Mouse (Mus musculus) forebrain, embryonic 13.5 days (tissue): ENCODE results near the gene Usp37. TPM values are rescaled to one million over a fixed set of nuclear protein-coding genes. Genes with fewer than 3 reads are reported as not detected.

Experiments
- ATAC-seq: fragments of 200-750 bp; cut with Nextera tagmentation; 2 replicates; pipeline ENCODE4 v1.8.0; 2017
- H3K27ac ChIP-seq: fragments of 300-500 bp; sonication (generic); 2 replicates; pipeline ENCODE4 v1.5.1; 2015; ENCODE audit warnings: inconsistent platforms, mild to moderate bottlenecking, moderate library complexity
- H3K27me3 ChIP-seq: fragments of 300-500 bp; sonication (generic); 2 replicates; pipeline ENCODE4 v1.6.1; 2015; ENCODE audit warnings: mild to moderate bottlenecking, inconsistent platforms
- H3K36me3 ChIP-seq: fragments of 300-500 bp; sonication (generic); 2 replicates; pipeline ENCODE4 v1.6.1; 2015; ENCODE audit warnings: mild to moderate bottlenecking, inconsistent platforms; ENCODE audit not compliant: poor library complexity, severe bottlenecking
- H3K4me1 ChIP-seq: fragments of 300-500 bp; sonication (generic); 2 replicates; pipeline ENCODE4 v1.6.1; 2015; ENCODE audit warnings: inconsistent platforms
- H3K4me2 ChIP-seq: fragments of 300-500 bp; sonication (generic); 2 replicates; pipeline ENCODE4 v1.6.1; 2015; ENCODE audit warnings: inconsistent platforms, mild to moderate bottlenecking, moderate library complexity
- H3K4me3 ChIP-seq: fragments of 300-500 bp; sonication (generic); 2 replicates; pipeline ENCODE4 v1.5.1; 2015; ENCODE audit warnings: mild to moderate bottlenecking, inconsistent platforms
- H3K9ac ChIP-seq: fragments of 300-500 bp; sonication (generic); 2 replicates; pipeline ENCODE4 v1.6.1; 2015; ENCODE audit warnings: mild to moderate bottlenecking, inconsistent platforms
- H3K9me3 ChIP-seq: fragments of 300-500 bp; sonication (generic); replicated peaks from 2 replicates; pipeline ENCODE4 v1.6.1; 2016; ENCODE audit warnings: inconsistent platforms
- WGBS: fragments of 180-500 bp; shearing (Covaris S2); methylation state at CpG from one replicate; pipeline ENCODE4 v1.1.7; 2015; 5-methylcytosine and 5-hydroxymethylcytosine counted together
- polyA plus RNA-seq: library from polyadenylated mRNA; unstranded; fragments of >200 nt; fragmentation: Nextera tagmentation; extraction: Ambion mirVana; gene quantifications from 2 replicates; pipeline ENCODE4 v1.2.1, GENCODE M21; 2015

Usp37 gene
- polyA plus RNA-seq, 1 experiment from 2014 or later: 35.8 TPM

DNA sequence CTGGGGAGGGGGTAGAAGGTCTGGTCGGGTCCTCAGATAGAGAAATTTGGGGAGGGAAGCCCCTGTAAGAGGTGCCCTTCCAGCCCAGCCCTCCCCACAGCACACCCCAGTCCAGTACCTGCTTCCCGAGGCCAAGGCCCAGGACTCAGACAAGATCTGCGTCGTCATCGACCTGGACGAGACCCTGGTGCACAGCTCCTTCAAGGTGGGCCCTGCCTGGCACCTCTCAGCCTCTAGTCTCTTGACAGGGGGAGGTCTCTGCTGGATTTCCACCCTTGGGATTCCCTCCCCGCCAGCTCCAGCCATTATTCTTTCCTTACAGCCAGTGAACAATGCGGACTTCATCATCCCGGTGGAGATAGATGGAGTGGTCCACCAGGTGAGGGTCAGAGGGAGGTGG, 150.4 kb downstream of the Usp37 start:
- Histone ChIP-seq H3K4me2 (peak overlapping the region; percentile 95; the same call in 1 of the 2 replicates), H3K36me3 (peaks cover 18% of the 10 kb centered on the region), H3K4me1 (peaks cover 31% of the 10 kb centered on the region), H3K9me3 (no peaks in the 10 kb centered on the region), H3K27me3 (peaks cover 15% of the 10 kb centered on the region; the same call in 1 of the 2 replicates), H3K27ac (no peak overlapping the region), H3K9ac (no peak overlapping the region), H3K4me3 (no peak overlapping the region)
- no peak for ATAC-seq
- WGBS: 85% methylated on average over 9 of the region's 9 CpGs

DNA sequence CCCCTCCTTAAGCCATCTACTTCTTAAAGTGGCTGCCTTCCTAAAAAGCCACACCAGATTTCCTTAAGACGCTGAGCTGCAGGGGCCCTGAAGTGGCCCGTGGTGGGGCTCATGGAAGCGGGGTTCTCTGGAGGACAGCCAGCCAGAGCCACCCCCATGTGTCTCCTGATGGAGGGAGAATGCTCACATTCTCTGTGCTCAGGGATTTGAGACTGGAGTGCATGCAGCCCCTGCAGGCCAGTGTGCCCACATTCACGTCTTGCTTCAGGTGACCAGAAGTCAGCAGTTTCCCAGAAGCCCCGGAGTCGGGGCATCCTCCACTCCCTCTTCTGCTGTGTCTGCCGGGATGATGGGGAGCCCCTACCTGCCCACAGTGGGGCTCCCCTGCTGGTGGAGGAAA, 151.1 kb downstream of the Usp37 start:
- H3K27me3 ChIP-seq: peaks cover 15% of the 10 kb centered on the region; the same call in 1 of the 2 replicates
- H3K4me3 ChIP-seq: peak overlapping the region; percentile 96
- H3K4me2 ChIP-seq: peak overlapping the region; percentile 95
- ATAC-seq: no peak
- no peaks in the 10 kb centered on the region for H3K9me3 ChIP-seq
- H3K36me3 ChIP-seq: peaks cover 18% of the 10 kb centered on the region
- WGBS: 36% methylated on average over 7 of the region's 7 CpGs
- H3K9ac ChIP-seq: peak overlapping the region; percentile 86
- H3K4me1 ChIP-seq: peaks cover 31% of the 10 kb centered on the region
- H3K27ac ChIP-seq: no peak overlapping the region

DNA sequence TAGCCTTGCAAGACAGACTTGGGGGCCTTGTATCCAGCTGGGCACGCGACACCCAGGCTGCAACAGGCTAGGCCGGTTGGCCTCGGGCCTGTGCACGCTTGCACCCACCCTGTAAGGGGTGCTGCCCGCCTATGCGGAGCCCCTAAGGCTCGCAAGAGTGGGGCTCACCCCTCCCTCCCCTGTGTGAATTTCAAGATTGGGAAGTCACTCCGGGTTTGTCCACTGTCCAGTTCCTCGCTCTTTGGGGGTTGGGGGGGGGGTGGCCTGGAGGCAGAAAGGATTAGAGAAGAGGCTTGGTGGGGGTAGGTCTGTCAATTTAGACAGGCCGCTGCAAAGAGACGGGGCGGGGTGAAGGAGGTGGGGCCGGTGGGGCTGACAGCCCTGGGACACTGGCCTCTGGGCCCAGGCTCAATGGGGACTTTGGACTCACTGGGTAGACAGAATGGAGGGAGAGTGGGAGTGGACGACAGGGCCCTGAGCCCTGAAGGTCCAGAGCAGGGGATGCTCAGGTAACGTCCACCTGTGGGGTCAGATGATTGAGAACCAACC, 151.6 kb downstream of the Usp37 start:
- peaks cover 18% of the 10 kb centered on the region for H3K36me3 ChIP-seq

DNA sequence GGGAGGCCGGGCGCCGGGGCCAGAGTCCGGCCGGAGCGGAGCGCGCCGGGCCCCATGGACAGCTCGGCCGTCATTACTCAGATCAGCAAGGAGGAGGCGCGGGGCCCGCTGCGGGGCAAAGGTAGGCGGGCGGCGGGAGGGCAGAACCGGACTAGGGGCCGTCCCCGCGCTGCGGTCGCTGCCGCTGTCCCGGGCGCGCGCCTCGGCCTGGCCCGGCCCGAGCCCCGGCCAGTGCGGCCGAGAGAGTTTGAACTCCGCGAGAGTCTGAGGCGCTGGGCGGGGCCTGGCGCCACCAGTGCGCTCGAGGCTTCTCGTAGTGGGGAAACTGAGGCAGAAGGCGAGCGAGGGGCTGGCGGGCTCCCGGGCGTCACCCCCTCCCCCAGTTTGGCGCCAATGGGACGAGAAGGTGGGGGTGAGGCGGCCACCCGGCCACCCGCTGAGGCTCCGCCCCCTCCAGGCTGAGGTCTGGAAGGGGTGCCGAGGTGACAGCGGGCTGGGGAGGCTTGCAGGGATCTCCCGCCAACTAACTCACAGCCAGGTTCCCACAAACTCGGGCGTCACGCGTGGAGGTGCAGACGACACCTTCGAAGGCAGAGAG, 152.1 kb downstream of the Usp37 start:
- WGBS: under 1% methylated on average over 46 of the region's 63 CpGs
- Histone ChIP-seq H3K36me3 (peaks cover 18% of the 10 kb centered on the region), H3K4me2 (peak overlapping the region; percentile 95), H3K9me3 (no peaks in the 10 kb centered on the region), H3K4me3 (peak overlapping the region; percentile 96), H3K4me1 (peaks cover 36% of the 10 kb centered on the region), H3K27ac (peak overlapping the region; percentile 85), H3K9ac (peak overlapping the region; percentile 86), H3K27me3 (peaks cover 15% of the 10 kb centered on the region; the same call in 1 of the 2 replicates)
- ATAC-seq: peak; percentile 41

More for the DNA sequence above, 151.6 kb downstream of the Usp37 start:
- no peaks in the 10 kb centered on the region for H3K9me3 ChIP-seq
- H3K4me3 ChIP-seq: peak overlapping the region; percentile 96
- WGBS: 2% methylated on average over 16 of the region's 16 CpGs
- peak; percentile 28 for ATAC-seq
- H3K4me1 ChIP-seq: peaks cover 32% of the 10 kb centered on the region
- peak overlapping the region; percentile 85 for H3K27ac ChIP-seq
- peaks cover 15% of the 10 kb centered on the region; the same call in 1 of the 2 replicates for H3K27me3 ChIP-seq
- peak overlapping the region; percentile 95 for H3K4me2 ChIP-seq
- H3K9ac ChIP-seq: peak overlapping the region; percentile 86

DNA sequence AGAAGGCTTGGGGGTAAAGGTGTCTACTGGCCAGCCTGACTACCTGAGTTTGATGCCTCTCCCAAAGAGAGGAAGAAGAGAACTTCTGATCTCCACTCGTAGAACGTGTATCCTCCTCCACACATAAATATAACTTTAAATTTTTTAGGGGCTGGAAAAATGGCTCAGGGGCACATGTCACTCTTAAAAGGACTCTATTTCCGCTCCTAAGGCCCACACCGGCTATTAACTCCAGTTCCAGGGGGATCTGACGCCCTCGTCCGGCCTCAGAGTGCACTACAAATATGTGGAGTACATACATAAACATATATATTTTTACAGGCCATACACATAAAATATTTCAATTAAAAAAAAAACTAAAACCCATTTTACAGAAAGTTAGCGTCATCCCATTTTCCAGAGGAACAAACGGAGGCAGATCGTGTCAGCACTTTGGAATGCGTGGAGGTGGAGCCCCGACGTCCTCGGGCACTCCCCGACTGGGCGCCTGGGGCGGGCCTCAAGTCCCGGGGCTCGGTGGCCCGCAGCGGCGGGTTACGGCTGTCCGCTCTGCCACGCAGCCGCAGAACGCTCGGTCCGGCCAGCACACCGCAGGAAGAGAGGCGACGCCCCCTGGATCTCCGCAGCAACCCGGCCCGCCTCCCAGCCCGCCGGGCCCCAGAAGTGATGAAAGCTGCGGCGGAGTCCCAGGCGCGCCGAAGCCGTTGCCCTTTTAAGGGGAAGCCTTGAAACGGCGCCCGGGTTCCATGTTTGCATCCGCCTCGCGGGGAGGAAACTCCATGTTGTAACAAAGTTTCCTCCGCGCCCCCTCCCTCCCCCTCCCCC, 152.9 kb downstream of the Usp37 start, which contains the start of gene Ctdsp1:
Ctdsp1 (plus strand) TSS at position 586 of the 825 bp plus-strand sequence.
- ATAC-seq: peak; percentile 79
- Histone ChIP-seq H3K4me3 (peak within 1 kb of the TSS; percentile 96), H3K36me3 (peaks cover 18% of the 10 kb centered on the region), H3K27me3 (peaks cover 15% of the 10 kb centered on the region; the same call in 1 of the 2 replicates), H3K4me2 (peak within 1 kb of the TSS; percentile 95), H3K9ac (peak within 1 kb of the TSS; percentile 86), H3K27ac (peak within 1 kb of the TSS; percentile 85), H3K4me1 (peaks cover 36% of the 10 kb centered on the region), H3K9me3 (no peaks in the 10 kb centered on the region)
- WGBS: 3% methylated on average over 49 of the region's 51 CpGs

DNA sequence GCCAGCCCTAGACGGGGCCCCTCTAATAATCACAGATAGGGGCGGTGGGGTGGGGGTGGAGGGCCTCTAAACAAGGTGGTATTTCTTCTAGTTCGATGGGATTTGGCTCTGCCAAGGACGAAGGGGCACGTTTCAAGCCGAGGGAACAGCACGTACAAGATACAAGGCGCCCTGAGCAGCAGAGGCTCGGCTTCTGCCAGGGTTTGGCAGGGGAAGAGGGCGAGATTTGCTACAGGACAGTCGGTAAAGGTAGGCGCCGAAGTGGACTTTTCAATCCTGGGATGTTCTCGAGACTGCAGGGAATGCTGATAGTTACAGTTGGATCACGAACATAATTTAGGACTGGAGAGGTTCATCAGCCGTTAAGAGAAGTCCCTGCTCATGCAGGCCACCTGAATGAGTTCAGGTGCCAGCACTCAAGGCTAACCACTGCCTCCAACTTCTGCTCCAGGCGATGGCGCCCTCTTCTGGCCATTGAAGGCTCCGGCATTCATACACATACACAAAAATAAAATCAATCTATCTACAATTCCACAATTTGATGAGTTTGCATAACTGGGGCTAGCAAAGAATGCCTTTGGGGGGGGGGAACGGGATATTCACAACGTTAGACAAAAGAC, 153.7 kb downstream of the Usp37 start:
- H3K9ac ChIP-seq: peak overlapping the region; percentile 2; the same call in 1 of the 2 replicates
- H3K27ac ChIP-seq: no peak overlapping the region
- peaks cover 36% of the 10 kb centered on the region for H3K4me1 ChIP-seq
- no peaks in the 10 kb centered on the region for H3K9me3 ChIP-seq
- H3K4me3 ChIP-seq: peak overlapping the region; percentile 96
- no peak for ATAC-seq
- 5% methylated on average over 21 of the region's 21 CpGs for WGBS
- H3K27me3 ChIP-seq: peaks cover 15% of the 10 kb centered on the region; the same call in 1 of the 2 replicates
- peaks cover 17% of the 10 kb centered on the region for H3K36me3 ChIP-seq
- peak overlapping the region; percentile 95 for H3K4me2 ChIP-seq

DNA sequence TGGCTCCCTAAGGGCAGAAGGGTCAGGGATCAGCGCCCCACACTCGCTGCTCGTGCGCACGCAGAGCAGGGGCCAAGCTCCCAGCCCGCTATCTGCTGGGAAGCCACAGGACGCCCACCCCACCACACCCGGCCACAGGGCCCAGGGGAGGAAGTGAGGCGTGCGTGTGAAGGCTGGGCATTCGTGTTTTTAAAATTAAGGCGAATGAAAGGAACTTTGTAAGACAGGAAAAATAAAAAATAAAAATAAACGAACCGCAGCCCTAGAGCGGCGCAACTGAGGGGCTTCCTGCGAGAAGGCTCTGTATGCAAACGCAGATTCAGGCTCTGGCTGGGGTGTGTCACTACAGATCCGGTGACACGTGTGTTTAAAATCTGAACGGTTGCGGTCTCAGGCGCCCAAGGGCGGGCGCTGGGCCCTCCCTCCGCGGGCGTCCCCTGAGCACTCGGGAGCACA, 154.2 kb downstream of the Usp37 start:
- H3K27me3 ChIP-seq: peaks cover 15% of the 10 kb centered on the region; the same call in 1 of the 2 replicates
- H3K9ac ChIP-seq: peak overlapping the region; percentile 2; the same call in 1 of the 2 replicates
- H3K27ac ChIP-seq: no peak overlapping the region
- peaks cover 12% of the 10 kb centered on the region for H3K36me3 ChIP-seq
- ATAC-seq: no peak
- peaks cover 36% of the 10 kb centered on the region for H3K4me1 ChIP-seq
- peak overlapping the region; percentile 3; the same call in 1 of the 2 replicates for H3K4me3 ChIP-seq
- H3K9me3 ChIP-seq: no peaks in the 10 kb centered on the region
- H3K4me2 ChIP-seq: peak overlapping the region; percentile 95
- WGBS: 7% methylated on average over 29 of the region's 29 CpGs

DNA sequence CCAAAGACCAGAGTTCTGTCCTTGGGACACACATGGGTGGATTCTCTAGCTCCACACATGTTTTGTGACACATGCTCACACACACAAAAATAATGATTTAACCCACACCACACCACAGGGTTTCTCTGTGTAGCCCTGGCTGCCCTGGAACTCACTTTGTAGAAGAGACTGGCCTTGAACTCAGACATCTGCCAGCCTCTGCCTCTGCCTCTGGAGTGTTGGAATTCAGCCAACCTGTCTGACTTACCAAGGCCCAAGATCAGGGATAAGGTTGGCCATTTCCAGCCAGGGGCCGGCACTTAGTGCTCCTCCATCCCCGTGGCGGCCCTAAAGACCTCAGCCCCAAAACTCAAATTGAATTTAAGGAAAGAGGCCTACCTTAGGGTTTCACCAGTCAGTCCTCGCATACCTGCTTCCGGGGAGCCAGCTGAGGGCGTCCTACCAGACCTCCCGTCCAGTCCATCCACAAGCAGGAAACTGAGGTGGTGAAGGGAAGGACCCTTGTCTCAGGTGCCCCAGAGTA, 155.6 kb downstream of the Usp37 start:
- H3K9ac ChIP-seq: no peak overlapping the region
- H3K4me3 ChIP-seq: no peak overlapping the region
- no peaks in the 10 kb centered on the region for H3K9me3 ChIP-seq
- no peak overlapping the region for H3K27ac ChIP-seq
- ATAC-seq: no peak
- H3K36me3 ChIP-seq: no peaks in the 10 kb centered on the region
- peaks cover 36% of the 10 kb centered on the region for H3K4me1 ChIP-seq
- 71% methylated on average over 7 of the region's 7 CpGs for WGBS
- H3K4me2 ChIP-seq: no peak overlapping the region
- peaks cover 15% of the 10 kb centered on the region; the same call in 1 of the 2 replicates for H3K27me3 ChIP-seq

DNA sequence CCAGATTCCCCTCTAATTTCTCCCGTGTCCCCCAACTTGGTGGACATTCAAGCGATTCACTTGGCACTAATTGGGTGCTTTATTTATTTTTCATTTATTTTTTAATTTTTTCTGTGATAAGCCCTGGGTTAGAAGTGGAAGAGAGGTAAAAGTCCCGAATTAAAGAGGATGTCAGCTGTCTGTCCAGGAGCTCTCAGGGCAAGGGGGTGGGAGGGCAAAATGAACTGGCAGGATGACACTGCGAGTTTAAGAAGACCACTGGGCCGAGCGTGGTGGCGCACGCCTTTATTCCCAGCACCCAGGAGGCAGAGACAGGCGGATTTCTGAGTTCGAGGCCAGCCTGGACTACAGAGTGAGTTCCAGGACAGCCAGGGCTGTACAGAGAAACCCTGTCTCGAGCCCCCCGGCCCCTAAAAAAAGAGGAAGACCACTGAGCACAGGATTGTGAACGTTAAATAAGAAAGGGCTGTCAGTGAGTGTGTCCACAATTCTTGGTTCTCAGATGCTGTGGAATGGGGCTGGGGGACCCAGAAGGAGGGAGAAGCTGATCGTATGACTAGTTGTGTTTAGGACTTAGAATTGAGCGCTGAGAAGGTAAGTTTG, 156.6 kb downstream of the Usp37 start:
- Histone ChIP-seq H3K27me3 (peaks cover 15% of the 10 kb centered on the region; the same call in 1 of the 2 replicates), H3K9me3 (no peaks in the 10 kb centered on the region), H3K27ac (peak overlapping the region; percentile 93), H3K4me2 (peak overlapping the region; percentile 72), H3K9ac (no peak overlapping the region), H3K4me3 (peak overlapping the region; percentile 69), H3K4me1 (peaks cover 26% of the 10 kb centered on the region), H3K36me3 (no peaks in the 10 kb centered on the region)
- WGBS: 45% methylated on average over 15 of the region's 15 CpGs
- ATAC-seq: no peak

DNA sequence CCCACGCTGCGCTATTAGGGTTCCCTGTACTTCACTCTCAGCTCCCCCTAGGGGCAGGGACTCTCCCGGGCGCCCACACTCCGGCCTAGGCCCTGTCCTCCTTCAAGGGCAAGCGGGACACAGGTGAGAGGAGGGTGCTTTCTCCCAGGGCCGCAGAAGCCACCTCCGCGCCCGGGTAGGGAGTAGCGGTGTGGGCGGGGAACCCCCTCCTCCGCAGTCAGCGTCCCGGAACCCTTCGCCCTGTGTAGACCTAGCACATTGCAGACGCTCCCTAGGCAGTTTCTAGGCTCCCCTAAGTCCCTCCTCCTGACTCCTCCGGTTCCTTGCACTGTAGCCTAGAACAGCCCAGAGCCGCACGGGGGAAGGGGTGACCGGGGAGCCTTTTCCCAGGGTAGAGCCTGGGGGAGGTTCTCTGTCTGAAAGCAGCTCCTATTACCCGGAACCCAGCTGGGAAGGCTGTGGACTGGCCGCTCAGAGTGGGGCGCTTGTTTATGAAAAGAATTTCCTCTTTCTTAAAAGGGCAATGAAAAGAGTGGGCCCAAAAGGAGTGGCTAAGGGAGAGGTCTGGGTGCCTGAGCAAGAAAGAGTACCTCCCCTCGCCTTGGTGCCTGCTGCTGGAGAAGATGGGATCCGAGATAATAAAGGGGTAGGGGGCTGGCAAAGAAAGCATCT, 157.2 kb downstream of the Usp37 start:
- H3K4me3 ChIP-seq: peak overlapping the region; percentile 69
- H3K9ac ChIP-seq: peak overlapping the region; percentile 77
- H3K9me3 ChIP-seq: no peaks in the 10 kb centered on the region
- WGBS: under 1% methylated on average over 24 of the region's 26 CpGs
- H3K4me1 ChIP-seq: peaks cover 22% of the 10 kb centered on the region
- peak; percentile 93 for ATAC-seq
- no peaks in the 10 kb centered on the region for H3K36me3 ChIP-seq
- H3K4me2 ChIP-seq: peak overlapping the region; percentile 72
- peak overlapping the region; percentile 93 for H3K27ac ChIP-seq
- H3K27me3 ChIP-seq: peaks cover 15% of the 10 kb centered on the region; the same call in 1 of the 2 replicates
